Mouse (Mus musculus): Measurements from ENCODE around the gene Kcnh2. TPM values are rescaled to one million over a fixed set of nuclear protein-coding genes. Genes with fewer than 3 reads are reported as not detected.
A peak's percentile ranks its signal among the peaks of the same experiment; 100 is the strongest.

Gene Kcnh2
- polyA plus RNA-seq, 1 experiment from 2014 or later: 5.5 TPM

- Histone ChIP-seq H3K4me1 (ENCODE audit: insufficient read depth) (no peaks in the 10 kb centered on the region), H3K9ac (no peak overlapping the region), H3K36me3 (ENCODE audit: insufficient read depth) (no peaks in the 10 kb centered on the region), H3K4me3 (ENCODE audit: low read depth, low read length) (no peak overlapping the region), H3K27me3 (ENCODE audit: insufficient read depth, low read length) (no peaks in the 10 kb centered on the region), H3K9me3 (ENCODE audit: low read depth, low read length) (no peaks in the 10 kb centered on the region), H3K27ac (ENCODE audit: low read depth) (no peak overlapping the region), H3K4me2 (no peak overlapping the region)
- DNase-seq (peak; percentile 53), ATAC-seq (ENCODE audit: insufficient read depth) (no peak)
- no peak for TF ChIP-seq CTCF (IDR thresholded peaks at IDR 0.05; ENCODE audit: low read depth)
- 42% methylated on average over 3 of the region's 3 CpGs for WGBS
Measured at GRCm38 (mm10) chr5:24291954-24292353, 59.5 kb downstream of the Kcnh2 start.

GRCm38 (mm10) chr5:24286221-24286970, 65.0 kb downstream of the Kcnh2 start:
- Histone ChIP-seq H3K27me3 (ENCODE audit: insufficient read depth, low read length) (no peaks in the 10 kb centered on the region), H3K27ac (ENCODE audit: low read depth) (no peak overlapping the region), H3K9me3 (ENCODE audit: low read depth, low read length) (no peaks in the 10 kb centered on the region), H3K4me2 (no peak overlapping the region), H3K36me3 (ENCODE audit: insufficient read depth) (no peaks in the 10 kb centered on the region), H3K4me3 (ENCODE audit: low read depth, low read length) (no peak overlapping the region), H3K9ac (no peak overlapping the region), H3K4me1 (ENCODE audit: insufficient read depth) (no peaks in the 10 kb centered on the region)
- WGBS: 73% methylated on average over 7 of the region's 7 CpGs
- no peak for TF ChIP-seq CTCF (IDR thresholded peaks at IDR 0.05; ENCODE audit: low read depth)
- no peak for DNase-seq
- no peak for ATAC-seq (ENCODE audit: insufficient read depth)

GRCm38 (mm10) chr5:24284145-24284544, 67.3 kb downstream of the Kcnh2 start:
- Histone ChIP-seq H3K4me3 (ENCODE audit: low read depth, low read length) (no peak overlapping the region), H3K9ac (no peak overlapping the region), H3K36me3 (ENCODE audit: insufficient read depth) (no peaks in the 10 kb centered on the region), H3K27me3 (ENCODE audit: insufficient read depth, low read length) (no peaks in the 10 kb centered on the region), H3K9me3 (ENCODE audit: low read depth, low read length) (no peaks in the 10 kb centered on the region), H3K4me1 (ENCODE audit: insufficient read depth) (no peaks in the 10 kb centered on the region), H3K4me2 (no peak overlapping the region), H3K27ac (ENCODE audit: low read depth) (no peak overlapping the region)
- no peak for TF ChIP-seq CTCF (IDR thresholded peaks at IDR 0.05; ENCODE audit: low read depth)
- no peak for DNase-seq
- no peak for ATAC-seq (ENCODE audit: insufficient read depth)
- WGBS: 72% methylated on average over 6 of the region's 6 CpGs

- Histone ChIP-seq H3K27ac (ENCODE audit: low read depth) (no peak overlapping the region), H3K4me1 (ENCODE audit: insufficient read depth) (no peaks in the 10 kb centered on the region), H3K4me2 (no peak overlapping the region), H3K27me3 (ENCODE audit: insufficient read depth, low read length) (no peaks in the 10 kb centered on the region), H3K4me3 (ENCODE audit: low read depth, low read length) (no peak overlapping the region), H3K9ac (no peak overlapping the region), H3K9me3 (ENCODE audit: low read depth, low read length) (no peaks in the 10 kb centered on the region), H3K36me3 (ENCODE audit: insufficient read depth) (no peaks in the 10 kb centered on the region)
- ATAC-seq (ENCODE audit: insufficient read depth) (no peak), DNase-seq (no peak)
- 58% methylated on average over 5 of the region's 5 CpGs for WGBS
- TF ChIP-seq CTCF (IDR thresholded peaks at IDR 0.05; ENCODE audit: low read depth): no peak
Measured at GRCm38 (mm10) chr5:24283181-24283580, 68.2 kb downstream of the Kcnh2 start.

GRCm38 (mm10) chr5:24280523-24280922, 70.9 kb downstream of the Kcnh2 start:
- ATAC-seq (ENCODE audit: insufficient read depth): no peak
- TF ChIP-seq CTCF (IDR thresholded peaks at IDR 0.05; ENCODE audit: low read depth): no peak
- H3K36me3 ChIP-seq (ENCODE audit: insufficient read depth): no peaks in the 10 kb centered on the region
- no peaks in the 10 kb centered on the region for H3K27me3 ChIP-seq (ENCODE audit: insufficient read depth, low read length)
- no peaks in the 10 kb centered on the region for H3K4me1 ChIP-seq (ENCODE audit: insufficient read depth)
- DNase-seq: no peak
- WGBS: 69% methylated on average over 2 of the region's 2 CpGs
- H3K9me3 ChIP-seq (ENCODE audit: low read depth, low read length): no peaks in the 10 kb centered on the region
- H3K4me2 ChIP-seq: no peak overlapping the region
- no peak overlapping the region for H3K27ac ChIP-seq (ENCODE audit: low read depth)
- no peak overlapping the region for H3K9ac ChIP-seq
- H3K4me3 ChIP-seq (ENCODE audit: low read depth, low read length): no peak overlapping the region

- H3K27ac ChIP-seq (ENCODE audit: low read depth): no peak overlapping the region
- no peaks in the 10 kb centered on the region for H3K36me3 ChIP-seq (ENCODE audit: insufficient read depth)
- TF ChIP-seq CTCF (IDR thresholded peaks at IDR 0.05; ENCODE audit: low read depth): no peak
- WGBS: 70% methylated on average over 4 of the region's 4 CpGs
- no peaks in the 10 kb centered on the region for H3K4me1 ChIP-seq (ENCODE audit: insufficient read depth)
- H3K9ac ChIP-seq: no peak overlapping the region
- no peak overlapping the region for H3K4me3 ChIP-seq (ENCODE audit: low read depth, low read length)
- no peak overlapping the region for H3K4me2 ChIP-seq
- H3K27me3 ChIP-seq (ENCODE audit: insufficient read depth, low read length): no peaks in the 10 kb centered on the region
- DNase-seq: no peak
- ATAC-seq (ENCODE audit: insufficient read depth): no peak
- no peaks in the 10 kb centered on the region for H3K9me3 ChIP-seq (ENCODE audit: low read depth, low read length)
Measured at GRCm38 (mm10) chr5:24279527-24279926, 71.9 kb downstream of the Kcnh2 start.

- TF ChIP-seq CTCF (IDR thresholded peaks at IDR 0.05; ENCODE audit: low read depth): no peak
- WGBS: 80% methylated on average over 10 of the region's 10 CpGs
- no peaks in the 10 kb centered on the region for H3K4me1 ChIP-seq (ENCODE audit: insufficient read depth)
- H3K27me3 ChIP-seq (ENCODE audit: insufficient read depth, low read length): no peaks in the 10 kb centered on the region
- DNase-seq (no peak), ATAC-seq (ENCODE audit: insufficient read depth) (no peak)
- H3K36me3 ChIP-seq (ENCODE audit: insufficient read depth): no peaks in the 10 kb centered on the region
- no peak overlapping the region for H3K9ac ChIP-seq
- H3K27ac ChIP-seq (ENCODE audit: low read depth): no peak overlapping the region
- no peak overlapping the region for H3K4me3 ChIP-seq (ENCODE audit: low read depth, low read length)
- H3K9me3 ChIP-seq (ENCODE audit: low read depth, low read length): no peaks in the 10 kb centered on the region
- H3K4me2 ChIP-seq: no peak overlapping the region
Measured at GRCm38 (mm10) chr5:24278206-24278605, 73.2 kb downstream of the Kcnh2 start.

Measured in lung, embryonic 14.5 days (tissue).